Mouse (Mus musculus): ENCODE data around the gene Gm28230. TPM values are rescaled to one million over a fixed set of nuclear protein-coding genes. Genes with fewer than 3 reads are reported as not detected.
A peak's percentile ranks its signal among the peaks of the same experiment; 100 is the strongest.

Gm28230 gene
- polyA plus RNA-seq (2015; fragmentation: Nextera tagmentation; extraction: Ambion mirVana): not detected in 2 replicates

GRCm38 (mm10) chr2:74726551-74726950 lies at the start of gene Gm28230:
Gene Gm28230, plus strand, starts transcription at chr2:74726728.
- Histone ChIP-seq H3K9me3 (ENCODE audit: low read length) (no peaks in the 10 kb centered on the region), H3K36me3 (replicated peaks; ENCODE audit: insufficient read depth, low read length) (no peaks in the 10 kb centered on the region), H3K4me2 (ENCODE audit: low read depth, low read length) (0 out of 2 replicates have a peak within 1 kb of the TSS, but pooled peaks have one; percentile 2), H3K27me3 (ENCODE audit: insufficient read depth, low read length) (peaks cover 94% of the 10 kb centered on the region), H3K4me1 (ENCODE audit: insufficient read depth) (no peaks in the 10 kb centered on the region), H3K27ac (ENCODE audit: low read depth) (no peak within 1 kb of the TSS), H3K4me3 (ENCODE audit: low read depth, low read length) (0 out of 2 replicates have a peak within 1 kb of the TSS, but pooled peaks have one; percentile 10), H3K9ac (replicated peaks) (no peak within 1 kb of the TSS)
- TF ChIP-seq CTCF (IDR thresholded peaks at IDR 0.05; ENCODE audit: low read depth): no peak
- TF ChIP-seq EP300 (IDR thresholded peaks at IDR 0.05; ENCODE audit: low read depth): no peak
- 45% methylated on average over 5 of the region's 5 CpGs for WGBS (ENCODE audit: insufficient replicate concordance)
- ATAC-seq (no peak), DNase-seq (no peak)

- Histone ChIP-seq H3K4me1 (ENCODE audit: insufficient read depth) (peaks cover 3% of the 10 kb centered on the region; the same call in 1 of the 2 replicates), H3K27ac (ENCODE audit: low read depth) (no peak overlapping the region), H3K4me3 (ENCODE audit: low read depth, low read length) (no peak overlapping the region), H3K9ac (replicated peaks) (no peak overlapping the region), H3K36me3 (replicated peaks; ENCODE audit: insufficient read depth, low read length) (no peaks in the 10 kb centered on the region), H3K27me3 (ENCODE audit: insufficient read depth, low read length) (peaks cover 100% of the 10 kb centered on the region), H3K4me2 (ENCODE audit: low read depth, low read length) (no peak overlapping the region), H3K9me3 (ENCODE audit: low read length) (no peaks in the 10 kb centered on the region)
- 13% methylated on average over 2 of the region's 2 CpGs for WGBS (ENCODE audit: insufficient replicate concordance)
- DNase-seq (no peak), ATAC-seq (no peak)
- TF ChIP-seq EP300 (IDR thresholded peaks at IDR 0.05; ENCODE audit: low read depth) (no peak), CTCF (IDR thresholded peaks at IDR 0.05; ENCODE audit: low read depth) (no peak)
These were observed 49.4 kb upstream of the Gm28230 start for GRCm38 (mm10) chr2:74677106-74677505.

GRCm38 (mm10) chr2:74678891-74679595 lies 47.5 kb upstream of the Gm28230 start, which contains the start of gene Hoxd11:
Gene Hoxd11, plus strand, starts transcription at chr2:74679557.
- Histone ChIP-seq H3K9ac (replicated peaks) (no peak within 1 kb of the TSS), H3K9me3 (ENCODE audit: low read length) (no peaks in the 10 kb centered on the region), H3K4me1 (ENCODE audit: insufficient read depth) (peaks cover 3% of the 10 kb centered on the region; the same call in 1 of the 2 replicates), H3K36me3 (replicated peaks; ENCODE audit: insufficient read depth, low read length) (no peaks in the 10 kb centered on the region), H3K4me3 (ENCODE audit: low read depth, low read length) (no peak within 1 kb of the TSS), H3K27me3 (ENCODE audit: insufficient read depth, low read length) (peaks cover 100% of the 10 kb centered on the region), H3K4me2 (ENCODE audit: low read depth, low read length) (no peak within 1 kb of the TSS), H3K27ac (ENCODE audit: low read depth) (no peak within 1 kb of the TSS)
- WGBS (ENCODE audit: insufficient replicate concordance): 2% methylated on average over 15 of the region's 15 CpGs
- DNase-seq (peak; percentile 8), ATAC-seq (no peak)
- no peak for TF ChIP-seq EP300 (IDR thresholded peaks at IDR 0.05; ENCODE audit: low read depth)
- no peak for TF ChIP-seq CTCF (IDR thresholded peaks at IDR 0.05; ENCODE audit: low read depth)

- Histone ChIP-seq H3K4me2 (ENCODE audit: low read depth, low read length) (no peak overlapping the region), H3K9me3 (ENCODE audit: low read length) (no peaks in the 10 kb centered on the region), H3K36me3 (replicated peaks; ENCODE audit: insufficient read depth, low read length) (no peaks in the 10 kb centered on the region), H3K4me1 (ENCODE audit: insufficient read depth) (peaks cover 3% of the 10 kb centered on the region; the same call in 1 of the 2 replicates), H3K4me3 (ENCODE audit: low read depth, low read length) (no peak overlapping the region), H3K27ac (ENCODE audit: low read depth) (no peak overlapping the region), H3K9ac (replicated peaks) (no peak overlapping the region), H3K27me3 (ENCODE audit: insufficient read depth, low read length) (peaks cover 100% of the 10 kb centered on the region)
- no peak for DNase-seq
- ATAC-seq: no peak
- TF ChIP-seq CTCF (IDR thresholded peaks at IDR 0.05; ENCODE audit: low read depth) (no peak), EP300 (IDR thresholded peaks at IDR 0.05; ENCODE audit: low read depth) (no peak)
- 1% methylated on average over 26 of the region's 26 CpGs for WGBS (ENCODE audit: insufficient replicate concordance)
These were observed 46.9 kb upstream of the Gm28230 start for GRCm38 (mm10) chr2:74679596-74679971.

- H3K4me1 ChIP-seq (ENCODE audit: insufficient read depth): peaks cover 3% of the 10 kb centered on the region; the same call in 1 of the 2 replicates
- H3K27ac ChIP-seq (ENCODE audit: low read depth): no peak overlapping the region
- H3K9me3 ChIP-seq (ENCODE audit: low read length): no peaks in the 10 kb centered on the region
- peaks cover 100% of the 10 kb centered on the region for H3K27me3 ChIP-seq (ENCODE audit: insufficient read depth, low read length)
- no peaks in the 10 kb centered on the region for H3K36me3 ChIP-seq (replicated peaks; ENCODE audit: insufficient read depth, low read length)
- 1% methylated on average over 23 of the region's 23 CpGs for WGBS (ENCODE audit: insufficient replicate concordance)
- no peak overlapping the region for H3K9ac ChIP-seq (replicated peaks)
- no peak overlapping the region for H3K4me2 ChIP-seq (ENCODE audit: low read depth, low read length)
- DNase-seq (peak; percentile 13), ATAC-seq (no peak)
- no peak for TF ChIP-seq CTCF (IDR thresholded peaks at IDR 0.05; ENCODE audit: low read depth)
- TF ChIP-seq EP300 (IDR thresholded peaks at IDR 0.05; ENCODE audit: low read depth): no peak
- no peak overlapping the region for H3K4me3 ChIP-seq (ENCODE audit: low read depth, low read length)
These were observed 46.5 kb upstream of the Gm28230 start for GRCm38 (mm10) chr2:74679980-74680379.

GRCm38 (mm10) chr2:74680561-74681398 lies 45.7 kb upstream of the Gm28230 start:
- Histone ChIP-seq H3K27ac (ENCODE audit: low read depth) (no peak overlapping the region), H3K27me3 (ENCODE audit: insufficient read depth, low read length) (peaks cover 100% of the 10 kb centered on the region), H3K4me1 (ENCODE audit: insufficient read depth) (peaks cover 3% of the 10 kb centered on the region; the same call in 1 of the 2 replicates), H3K4me3 (ENCODE audit: low read depth, low read length) (no peak overlapping the region), H3K4me2 (ENCODE audit: low read depth, low read length) (no peak overlapping the region), H3K9ac (replicated peaks) (no peak overlapping the region), H3K36me3 (replicated peaks; ENCODE audit: insufficient read depth, low read length) (no peaks in the 10 kb centered on the region), H3K9me3 (ENCODE audit: low read length) (no peaks in the 10 kb centered on the region)
- 2% methylated on average over 21 of the region's 21 CpGs for WGBS (ENCODE audit: insufficient replicate concordance)
- no peak for TF ChIP-seq EP300 (IDR thresholded peaks at IDR 0.05; ENCODE audit: low read depth)
- no peak for TF ChIP-seq CTCF (IDR thresholded peaks at IDR 0.05; ENCODE audit: low read depth)
- DNase-seq (peak; percentile 12), ATAC-seq (no peak)
